Mouse (Mus musculus): ENCODE data around the gene Ric1. TPM values are rescaled to one million over a fixed set of nuclear protein-coding genes. Genes with fewer than 3 reads are reported as not detected.

Ric1 gene
- polyA plus RNA-seq, 1 experiment = 5.2 TPM

DNA sequence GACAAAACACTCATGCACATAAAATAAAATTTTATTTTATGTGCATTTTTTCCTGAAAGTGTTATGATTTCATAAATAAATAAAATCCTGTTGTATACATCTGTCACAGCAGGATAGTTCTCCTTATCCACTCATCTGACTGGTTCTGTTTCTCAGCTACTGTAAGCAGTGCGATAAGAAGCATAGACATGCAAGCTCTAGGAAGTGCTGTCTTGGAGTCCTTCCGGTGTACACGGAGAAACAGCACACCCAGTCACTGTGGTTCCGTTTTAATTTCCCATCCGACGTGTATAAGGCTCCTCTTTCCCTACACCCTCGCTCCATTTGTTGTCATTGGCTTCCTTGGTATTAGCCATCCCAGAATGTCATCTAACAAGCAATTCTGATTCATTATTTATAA, 24.2 kb upstream of the Ric1 start:
- no peaks in the 10 kb centered on the region for H3K36me3 ChIP-seq (ENCODE audit: control insufficient read depth, insufficient read depth, low read length)
- H3K27me3 ChIP-seq (ENCODE audit: control insufficient read depth, insufficient read depth, low read length) = no peaks in the 10 kb centered on the region
- H3K27ac ChIP-seq (ENCODE audit: control insufficient read depth, insufficient read depth, low read depth, low read length) = no peak overlapping the region
- H3K4me3 ChIP-seq (ENCODE audit: control insufficient read depth, low read depth, low read length) = no peak overlapping the region
- H3K4me1 ChIP-seq (ENCODE audit: control insufficient read depth, insufficient read depth, low read length) = peaks cover 7% of the 10 kb centered on the region
- TF ChIP-seq CTCF (IDR thresholded peaks at IDR 0.05; ENCODE audit: control insufficient read depth, insufficient read depth, insufficient replicate concordance, low read depth, low read length) (no peak), POLR2A (IDR thresholded peaks at IDR 0.05; ENCODE audit: control insufficient read depth, low read depth, low read length) (no peak)

DNA sequence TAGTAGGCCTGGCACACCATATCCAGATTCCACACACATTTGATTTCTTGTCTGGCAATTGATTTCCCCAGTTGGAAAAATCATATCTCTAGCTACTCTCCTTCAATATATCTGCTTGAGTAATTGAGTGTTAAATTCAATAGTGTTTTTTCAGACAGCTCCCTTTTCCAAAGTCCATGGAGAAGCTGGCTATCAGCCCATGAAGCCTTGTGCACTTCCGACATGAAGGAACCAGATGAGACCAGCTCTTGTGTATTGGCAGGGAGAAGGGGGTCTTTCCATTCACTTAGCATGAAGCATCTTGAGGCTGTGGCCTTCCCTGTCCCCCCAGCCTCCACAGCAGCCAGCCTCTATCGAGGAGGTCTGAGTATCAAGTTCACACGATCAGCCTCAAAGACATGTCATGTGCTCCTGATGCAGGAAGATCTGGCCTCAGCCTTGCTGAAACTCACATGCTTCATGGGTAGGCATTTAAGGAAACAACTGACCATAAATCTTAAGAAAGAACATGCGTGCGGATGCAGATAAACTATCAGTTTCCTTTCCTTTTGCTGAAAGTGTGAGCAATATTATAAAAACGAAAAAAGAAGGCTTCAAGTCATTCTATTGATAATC, 23.1 kb upstream of the Ric1 start:
- H3K4me3 ChIP-seq (ENCODE audit: control insufficient read depth, low read depth, low read length) = no peak overlapping the region
- peaks cover 7% of the 10 kb centered on the region for H3K4me1 ChIP-seq (ENCODE audit: control insufficient read depth, insufficient read depth, low read length)
- H3K27me3 ChIP-seq (ENCODE audit: control insufficient read depth, insufficient read depth, low read length) = no peaks in the 10 kb centered on the region
- H3K27ac ChIP-seq (ENCODE audit: control insufficient read depth, insufficient read depth, low read depth, low read length) = no peak overlapping the region
- no peak for TF ChIP-seq POLR2A (IDR thresholded peaks at IDR 0.05; ENCODE audit: control insufficient read depth, low read depth, low read length)
- no peak for TF ChIP-seq CTCF (IDR thresholded peaks at IDR 0.05; ENCODE audit: control insufficient read depth, insufficient read depth, insufficient replicate concordance, low read depth, low read length)
- H3K36me3 ChIP-seq (ENCODE audit: control insufficient read depth, insufficient read depth, low read length) = no peaks in the 10 kb centered on the region

DNA sequence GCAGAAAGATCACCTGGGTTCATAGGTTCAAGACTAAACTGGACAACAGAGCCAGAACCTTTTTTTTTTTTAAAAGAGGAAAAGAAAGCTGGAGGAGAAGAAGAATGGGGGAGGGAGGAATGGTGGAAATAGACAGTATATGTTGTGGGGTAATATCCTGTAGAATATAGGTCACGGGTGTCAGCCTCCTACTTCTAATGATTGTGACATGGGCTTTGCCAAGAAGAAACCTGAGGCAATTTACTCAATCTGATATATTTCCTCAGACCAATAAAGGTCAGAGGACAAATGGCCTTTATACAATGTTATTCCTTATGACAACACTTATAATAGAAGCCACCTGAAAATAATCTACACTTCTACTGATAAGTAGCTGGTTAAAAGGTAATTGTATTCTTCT, 21.7 kb upstream of the Ric1 start:
- H3K36me3 ChIP-seq (ENCODE audit: control insufficient read depth, insufficient read depth, low read length) = no peaks in the 10 kb centered on the region
- no peaks in the 10 kb centered on the region for H3K27me3 ChIP-seq (ENCODE audit: control insufficient read depth, insufficient read depth, low read length)
- no peak overlapping the region for H3K4me3 ChIP-seq (ENCODE audit: control insufficient read depth, low read depth, low read length)
- no peak overlapping the region for H3K27ac ChIP-seq (ENCODE audit: control insufficient read depth, insufficient read depth, low read depth, low read length)
- no peak for TF ChIP-seq POLR2A (IDR thresholded peaks at IDR 0.05; ENCODE audit: control insufficient read depth, low read depth, low read length)
- no peak for TF ChIP-seq CTCF (IDR thresholded peaks at IDR 0.05; ENCODE audit: control insufficient read depth, insufficient read depth, insufficient replicate concordance, low read depth, low read length)
- H3K4me1 ChIP-seq (ENCODE audit: control insufficient read depth, insufficient read depth, low read length) = peaks cover 7% of the 10 kb centered on the region

DNA sequence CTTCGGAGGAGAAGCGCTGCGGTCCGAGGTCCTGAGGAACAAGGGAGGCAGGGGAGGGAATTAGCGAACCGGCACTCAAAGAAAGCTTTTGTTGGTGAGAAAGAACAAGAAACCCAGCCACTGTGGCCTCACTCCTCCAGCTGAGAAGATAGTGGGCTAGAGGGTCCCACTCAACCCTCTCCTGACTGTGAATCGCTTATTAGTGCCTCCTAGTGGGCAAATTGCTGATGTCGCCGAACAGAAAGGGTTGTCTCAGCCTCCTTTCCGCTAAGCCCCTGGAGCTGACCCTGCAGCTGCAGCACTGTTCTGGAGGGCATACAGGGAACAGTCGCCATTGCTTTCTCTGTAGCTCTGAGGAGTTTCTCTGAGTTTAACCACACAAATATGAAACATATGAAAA, 21.0 kb upstream of the Ric1 start:
- peak; percentile 27; the same call in 1 of the 2 replicates for TF ChIP-seq POLR2A (IDR thresholded peaks at IDR 0.05; ENCODE audit: control insufficient read depth, low read depth, low read length)
- peak; percentile 45 for TF ChIP-seq CTCF (IDR thresholded peaks at IDR 0.05; ENCODE audit: control insufficient read depth, insufficient read depth, insufficient replicate concordance, low read depth, low read length)
- no peaks in the 10 kb centered on the region for H3K27me3 ChIP-seq (ENCODE audit: control insufficient read depth, insufficient read depth, low read length)
- H3K4me3 ChIP-seq (ENCODE audit: control insufficient read depth, low read depth, low read length) = peak overlapping the region; percentile 81
- H3K4me1 ChIP-seq (ENCODE audit: control insufficient read depth, insufficient read depth, low read length) = peaks cover 13% of the 10 kb centered on the region
- H3K27ac ChIP-seq (ENCODE audit: control insufficient read depth, insufficient read depth, low read depth, low read length) = no peak overlapping the region
- H3K36me3 ChIP-seq (ENCODE audit: control insufficient read depth, insufficient read depth, low read length) = no peaks in the 10 kb centered on the region

DNA sequence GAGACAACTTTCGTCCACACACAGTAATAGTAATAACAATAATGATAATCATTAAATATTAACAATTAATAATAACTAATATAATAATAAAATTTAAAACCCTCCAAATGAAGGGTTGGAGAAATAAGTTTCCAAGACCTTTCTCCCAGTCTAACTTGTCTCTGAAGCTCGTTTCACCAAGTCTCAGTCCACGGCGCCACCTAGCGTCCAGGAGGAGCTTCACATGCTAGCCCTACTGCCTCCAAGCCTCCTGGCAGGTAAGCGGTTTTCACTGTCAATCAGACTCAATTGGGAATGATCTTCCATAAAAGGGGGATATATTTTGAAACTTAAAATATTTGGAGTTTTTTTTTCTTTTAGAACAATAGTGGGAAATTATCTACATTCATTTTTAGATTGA, 20.6 kb upstream of the Ric1 start:
- H3K27me3 ChIP-seq (ENCODE audit: control insufficient read depth, insufficient read depth, low read length) = no peaks in the 10 kb centered on the region
- TF ChIP-seq CTCF (IDR thresholded peaks at IDR 0.05; ENCODE audit: control insufficient read depth, insufficient read depth, insufficient replicate concordance, low read depth, low read length) = peak; percentile 96
- TF ChIP-seq POLR2A (IDR thresholded peaks at IDR 0.05; ENCODE audit: control insufficient read depth, low read depth, low read length) = no peak
- H3K27ac ChIP-seq (ENCODE audit: control insufficient read depth, insufficient read depth, low read depth, low read length) = no peak overlapping the region
- peak overlapping the region; percentile 81 for H3K4me3 ChIP-seq (ENCODE audit: control insufficient read depth, low read depth, low read length)
- H3K4me1 ChIP-seq (ENCODE audit: control insufficient read depth, insufficient read depth, low read length) = peaks cover 15% of the 10 kb centered on the region
- no peaks in the 10 kb centered on the region for H3K36me3 ChIP-seq (ENCODE audit: control insufficient read depth, insufficient read depth, low read length)

DNA sequence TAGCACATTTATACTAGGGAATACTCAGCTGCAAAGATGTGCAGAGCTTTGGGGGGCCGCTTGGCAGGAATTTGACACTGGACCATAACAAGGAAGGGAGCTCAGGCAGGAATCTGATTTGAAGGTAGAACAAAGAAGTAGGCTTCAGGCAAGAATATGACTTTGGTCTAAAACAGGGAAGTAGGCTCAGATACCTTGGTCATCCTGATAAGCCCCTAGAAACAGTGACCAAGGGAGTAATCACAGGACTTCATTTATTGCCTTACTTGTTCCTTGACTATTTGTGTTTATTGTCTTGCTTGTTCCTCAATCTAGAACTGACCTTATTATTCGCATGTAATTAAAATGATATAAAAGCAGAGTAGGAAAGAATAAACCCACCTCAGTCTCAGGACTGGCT, 18.0 kb upstream of the Ric1 start:
- TF ChIP-seq POLR2A (IDR thresholded peaks at IDR 0.05; ENCODE audit: control insufficient read depth, low read depth, low read length) = no peak
- no peak for TF ChIP-seq CTCF (IDR thresholded peaks at IDR 0.05; ENCODE audit: control insufficient read depth, insufficient read depth, insufficient replicate concordance, low read depth, low read length)
- H3K27me3 ChIP-seq (ENCODE audit: control insufficient read depth, insufficient read depth, low read length) = no peaks in the 10 kb centered on the region
- H3K4me1 ChIP-seq (ENCODE audit: control insufficient read depth, insufficient read depth, low read length) = peaks cover 15% of the 10 kb centered on the region
- no peaks in the 10 kb centered on the region for H3K36me3 ChIP-seq (ENCODE audit: control insufficient read depth, insufficient read depth, low read length)
- H3K4me3 ChIP-seq (ENCODE audit: control insufficient read depth, low read depth, low read length) = no peak overlapping the region
- no peak overlapping the region for H3K27ac ChIP-seq (ENCODE audit: control insufficient read depth, insufficient read depth, low read depth, low read length)

DNA sequence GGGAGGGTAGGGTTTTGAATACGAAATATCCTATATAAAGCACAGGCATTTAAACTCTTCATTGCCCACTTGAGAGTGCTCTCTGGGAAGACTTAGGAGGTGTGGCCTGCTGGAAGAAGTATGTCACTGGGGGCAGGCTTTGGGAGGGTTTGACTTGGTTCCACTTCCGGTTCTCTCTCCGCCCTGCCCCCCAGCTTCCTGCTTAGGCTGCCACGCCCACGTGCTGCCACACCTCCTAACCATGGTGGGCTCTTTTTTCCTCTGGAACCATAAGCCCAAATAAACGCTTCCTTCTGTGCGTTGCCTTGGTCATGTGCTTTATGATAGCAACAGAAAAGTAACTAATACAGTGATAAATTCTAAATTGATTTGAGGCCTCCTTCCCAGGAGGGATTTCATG, 16.5 kb upstream of the Ric1 start:
- H3K27ac ChIP-seq (ENCODE audit: control insufficient read depth, insufficient read depth, low read depth, low read length) = peak overlapping the region; percentile 22; the same call in 1 of the 2 replicates
- TF ChIP-seq CTCF (IDR thresholded peaks at IDR 0.05; ENCODE audit: control insufficient read depth, insufficient read depth, insufficient replicate concordance, low read depth, low read length) = no peak
- peak; percentile 54 for TF ChIP-seq POLR2A (IDR thresholded peaks at IDR 0.05; ENCODE audit: control insufficient read depth, low read depth, low read length)
- no peaks in the 10 kb centered on the region for H3K27me3 ChIP-seq (ENCODE audit: control insufficient read depth, insufficient read depth, low read length)
- H3K36me3 ChIP-seq (ENCODE audit: control insufficient read depth, insufficient read depth, low read length) = no peaks in the 10 kb centered on the region
- H3K4me1 ChIP-seq (ENCODE audit: control insufficient read depth, insufficient read depth, low read length) = peaks cover 15% of the 10 kb centered on the region
- H3K4me3 ChIP-seq (ENCODE audit: control insufficient read depth, low read depth, low read length) = peak overlapping the region; percentile 47

Data from testis, adult 2 months (tissue).